Mouse (Mus musculus): Measurements from ENCODE around the gene Spocd1.

The Spocd1 gene

GRCm38 (mm10) chr4:129918901-129919300 is 10.1 kb upstream of the Spocd1 start:
- DNase-seq: no peak

GRCm38 (mm10) chr4:129920542-129921313 is 8.3 kb upstream of the Spocd1 start:
- no peak for DNase-seq

- no peak for DNase-seq
Measured at GRCm38 (mm10) chr4:129921314-129921587, 7.8 kb upstream of the Spocd1 start.

GRCm38 (mm10) chr4:129924143-129924542 is 4.9 kb upstream of the Spocd1 start:
- DNase-seq: no peak

- no peak for DNase-seq
Measured at GRCm38 (mm10) chr4:129924694-129925093, 4.4 kb upstream of the Spocd1 start.

- DNase-seq: no peak
Measured at GRCm38 (mm10) chr4:129926544-129926943, 2.5 kb upstream of the Spocd1 start.

GRCm38 (mm10) chr4:129927091-129927490 is 2.0 kb upstream of the Spocd1 start:
- no peak for DNase-seq

- DNase-seq: peak; percentile 67 to 74
Measured at GRCm38 (mm10) chr4:129928124-129928751, 811 bp upstream of the Spocd1 start.

GRCm38 (mm10) chr4:129933696-129934095 is 4.6 kb downstream of the Spocd1 start:
- DNase-seq: no peak

GRCm38 (mm10) chr4:129934177-129934855 is 5.3 kb downstream of the Spocd1 start:
- DNase-seq: peak in 1 of 2 experiments; percentile 11

- DNase-seq: no peak
Measured at GRCm38 (mm10) chr4:129951359-129951821, 22.3 kb downstream of the Spocd1 start.

- DNase-seq: no peak
Measured at GRCm38 (mm10) chr4:129952241-129952810, 23.3 kb downstream of the Spocd1 start.

GRCm38 (mm10) chr4:129954527-129954926 is 25.5 kb downstream of the Spocd1 start:
- no peak for DNase-seq

GRCm38 (mm10) chr4:129960180-129960944 is 31.3 kb downstream of the Spocd1 start:
- DNase-seq: peak; percentile 53 to 61

- no peak for DNase-seq
Measured at GRCm38 (mm10) chr4:129965294-129965693, 36.2 kb downstream of the Spocd1 start.

- no peak for DNase-seq
Measured at GRCm38 (mm10) chr4:129966201-129966600, 37.2 kb downstream of the Spocd1 start.

GRCm38 (mm10) chr4:129967024-129968014 is 38.3 kb downstream of the Spocd1 start:
- peak; percentile 55 to 60 for DNase-seq

- DNase-seq: no peak
Measured at GRCm38 (mm10) chr4:129970168-129970567, 41.1 kb downstream of the Spocd1 start.

GRCm38 (mm10) chr4:129970861-129971260 is 41.8 kb downstream of the Spocd1 start:
- DNase-seq: no peak

- DNase-seq: no peak
Measured at GRCm38 (mm10) chr4:129971989-129972388, 42.9 kb downstream of the Spocd1 start.

GRCm38 (mm10) chr4:129974285-129974684 is 45.2 kb downstream of the Spocd1 start:
- DNase-seq: no peak

Data from cerebellum, postnatal 36 days (tissue).